Mouse (Mus musculus): Measurements from ENCODE around the gene Proser3.
"Not testable (repeated sequence)": the region's sequence is repeated elsewhere in the genome, so short reads cannot be mapped to it uniquely, and the experiment has no call there.

The Proser3 gene

DNA sequence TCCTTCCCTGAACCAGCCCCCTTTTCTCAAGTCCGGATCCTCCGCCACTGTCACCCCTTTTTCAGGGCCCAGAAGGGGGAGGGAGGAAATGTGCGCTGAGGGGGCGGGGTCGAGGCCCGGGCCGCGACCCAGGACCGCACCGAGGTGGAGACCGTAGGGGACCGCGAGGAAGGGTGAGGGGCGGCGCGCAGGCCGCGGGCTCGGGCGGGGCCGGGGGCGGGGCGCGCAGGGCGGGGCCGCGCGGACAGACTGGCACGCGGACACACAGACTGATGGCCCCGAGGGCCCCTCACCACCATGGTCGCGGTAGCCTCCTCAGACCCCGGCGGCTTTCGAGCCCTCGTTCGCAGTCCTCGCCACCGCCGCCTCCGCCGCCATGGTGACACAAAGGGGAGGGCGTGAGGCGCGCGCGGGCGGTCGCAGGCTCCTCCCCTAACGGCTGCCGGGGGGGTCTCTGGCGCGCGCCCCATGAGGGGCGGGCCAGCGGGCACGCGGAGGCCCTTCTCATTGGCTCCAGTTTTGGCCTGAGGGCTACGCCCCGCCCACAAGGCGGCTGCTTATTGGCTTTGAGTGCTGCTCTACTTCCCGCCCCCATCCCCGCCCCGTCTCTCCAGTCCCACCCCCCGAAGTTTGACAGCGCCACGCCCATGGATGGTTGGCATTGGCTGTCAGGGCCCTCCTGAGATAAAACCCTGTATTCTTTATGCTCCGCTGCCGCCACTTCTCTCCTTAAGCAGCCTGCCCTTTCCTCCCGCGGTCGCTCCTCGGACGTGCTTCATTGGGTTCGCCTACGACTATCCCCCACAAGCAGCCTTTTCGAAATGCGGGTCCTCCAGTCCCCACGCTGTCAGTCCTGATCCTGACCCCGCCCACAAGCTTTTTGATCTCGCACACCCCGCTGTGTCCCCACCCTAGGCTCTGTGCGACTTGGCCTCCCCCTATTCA, 17.2 kb downstream of the Proser3 start, which contains the start of gene Arhgap33:
Arhgap33 (minus strand) TSS at position 428 of the 945 bp plus-strand sequence.
- peak; percentile 97 for DNase-seq

DNA sequence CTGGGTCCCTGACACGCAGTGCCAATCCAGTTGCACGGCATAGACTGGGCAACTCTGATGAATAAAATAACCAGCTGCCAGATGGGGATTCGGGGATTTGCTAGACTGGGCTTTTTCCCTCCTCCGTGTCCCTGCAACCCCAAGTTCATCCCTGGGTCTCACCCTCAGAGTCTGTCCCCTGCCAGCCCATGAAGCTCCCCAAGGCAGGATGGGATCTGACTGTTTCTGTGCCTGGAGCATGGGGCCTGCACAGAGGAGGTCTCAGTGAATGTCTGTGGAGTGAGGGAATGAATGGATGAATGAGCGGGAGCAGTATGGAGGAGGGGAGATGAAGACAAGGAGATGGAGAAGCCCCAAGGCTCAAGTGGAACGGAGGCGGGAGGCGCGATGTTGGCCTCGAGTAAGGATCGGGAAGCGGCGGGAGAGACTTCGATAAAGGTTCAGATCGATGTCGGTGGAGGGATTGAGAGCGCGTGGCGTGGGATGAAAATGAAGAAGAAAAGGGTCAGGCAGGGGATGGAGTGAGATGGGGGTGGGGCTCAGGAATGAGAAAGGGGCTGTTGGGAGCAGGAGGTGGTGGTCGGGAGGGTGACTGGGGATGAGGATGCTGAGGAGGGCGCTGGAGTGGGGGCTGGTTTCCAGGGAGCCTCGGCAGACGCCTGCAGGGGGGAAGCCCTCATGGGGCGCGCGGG, 18.0 kb downstream of the Proser3 start:
- DNase-seq = no peak

DNA sequence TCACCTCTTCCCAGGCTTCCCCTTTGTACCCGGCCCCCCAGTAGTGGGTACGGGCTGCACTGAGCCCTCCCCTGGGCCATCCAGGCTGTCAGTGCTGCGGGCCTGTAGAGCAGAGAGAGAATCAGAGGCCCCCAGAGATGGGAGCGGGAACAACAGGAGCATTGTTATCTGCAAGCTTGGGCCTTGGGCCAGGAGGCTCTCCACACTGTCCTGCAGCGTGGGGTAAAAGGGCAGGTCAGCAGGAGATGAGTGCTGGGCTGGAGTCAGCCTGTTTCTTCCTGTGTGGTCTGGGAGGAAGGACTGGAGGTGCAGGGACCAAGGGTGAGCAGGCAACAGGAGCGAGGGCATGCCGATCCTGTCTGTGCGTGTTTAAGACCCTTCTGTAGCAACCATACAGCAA, 19.2 kb downstream of the Proser3 start:
- peak; percentile 76 for DNase-seq

DNA sequence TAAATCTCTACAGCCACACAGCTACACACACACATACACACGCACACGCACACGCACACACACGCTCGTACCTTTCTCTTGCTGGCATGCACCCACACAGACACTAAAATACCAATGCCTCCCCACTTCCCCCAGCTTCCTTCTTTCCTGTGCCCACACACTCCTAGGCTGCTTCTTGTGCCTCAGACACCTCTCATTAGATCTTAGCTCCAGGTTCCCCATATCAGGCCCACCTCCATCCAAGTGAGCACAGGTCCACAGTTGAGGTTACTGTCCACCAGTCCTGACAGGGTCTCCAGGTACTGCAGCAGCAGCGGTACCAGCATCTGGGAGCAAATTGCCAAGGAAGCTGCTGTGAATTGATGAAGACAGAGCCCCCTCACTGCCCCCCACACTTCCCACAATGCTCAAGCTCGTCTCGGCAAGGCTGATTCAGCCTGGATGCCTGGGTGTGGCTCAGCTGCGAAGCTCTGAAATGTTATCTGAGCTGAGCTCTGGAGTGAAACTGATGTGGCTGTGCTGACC, 20.7 kb downstream of the Proser3 start:
- no peak for DNase-seq

DNA sequence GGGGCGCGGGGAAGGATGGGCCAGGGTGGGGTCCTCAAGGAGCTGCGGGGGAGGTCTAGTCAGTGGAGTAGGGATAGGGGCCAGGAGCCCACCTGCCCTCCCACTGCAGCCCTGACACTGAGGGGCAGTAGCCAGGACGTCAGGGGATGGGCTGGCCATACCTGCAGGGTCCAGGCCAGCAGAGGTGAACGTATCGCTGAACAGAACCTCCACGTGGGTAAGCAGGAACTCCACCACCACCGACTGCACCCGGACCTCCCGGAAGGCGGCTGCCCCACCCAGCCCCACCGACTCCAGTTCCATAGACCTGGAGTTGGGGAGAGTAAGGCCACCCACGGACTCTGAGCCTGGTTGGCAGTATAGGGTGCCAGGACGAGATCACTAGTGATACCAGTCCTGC, 25.1 kb downstream of the Proser3 start:
- no peak for DNase-seq

DNA sequence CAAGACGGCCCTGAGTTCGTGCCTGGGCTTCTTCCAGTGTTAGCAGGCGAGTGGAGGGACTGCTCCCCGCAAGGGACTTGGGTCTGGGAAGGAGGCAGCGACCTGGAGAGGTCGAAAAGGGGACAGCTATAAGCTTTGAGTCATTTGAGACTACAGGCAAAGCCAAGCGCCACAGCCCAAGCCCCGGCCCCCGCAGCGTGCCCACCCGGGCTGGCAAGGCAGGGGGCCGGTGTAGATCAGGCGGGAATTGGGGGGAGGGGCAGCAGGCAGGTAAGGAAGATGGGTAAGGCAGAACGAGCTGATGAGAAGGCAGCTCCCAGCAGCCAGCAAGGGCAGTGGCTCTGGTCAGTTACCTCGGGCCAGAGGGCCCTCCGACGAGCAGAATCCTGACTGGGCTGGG, 25.7 kb downstream of the Proser3 start:
- DNase-seq = no peak

DNA sequence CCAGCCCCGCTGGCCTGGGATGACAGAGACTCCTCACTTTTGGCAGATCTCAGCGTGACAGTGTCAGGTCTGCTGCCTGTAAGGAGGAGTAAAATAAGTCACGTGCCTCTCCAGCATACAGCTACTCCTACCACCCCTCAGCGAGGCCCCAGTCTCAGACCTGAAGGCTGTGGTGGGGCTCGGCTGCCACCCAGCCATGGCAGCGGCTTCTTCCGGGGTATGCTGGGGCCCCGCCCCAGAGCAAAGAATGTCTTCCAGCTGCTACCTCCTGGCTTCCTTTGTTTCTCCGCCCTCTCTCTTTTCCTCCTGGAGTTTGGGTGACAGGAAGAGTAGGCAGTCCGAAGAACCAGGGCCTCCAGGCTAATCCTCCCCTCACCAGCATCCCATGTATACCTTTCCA, 26.1 kb downstream of the Proser3 start:
- DNase-seq = no peak

DNA sequence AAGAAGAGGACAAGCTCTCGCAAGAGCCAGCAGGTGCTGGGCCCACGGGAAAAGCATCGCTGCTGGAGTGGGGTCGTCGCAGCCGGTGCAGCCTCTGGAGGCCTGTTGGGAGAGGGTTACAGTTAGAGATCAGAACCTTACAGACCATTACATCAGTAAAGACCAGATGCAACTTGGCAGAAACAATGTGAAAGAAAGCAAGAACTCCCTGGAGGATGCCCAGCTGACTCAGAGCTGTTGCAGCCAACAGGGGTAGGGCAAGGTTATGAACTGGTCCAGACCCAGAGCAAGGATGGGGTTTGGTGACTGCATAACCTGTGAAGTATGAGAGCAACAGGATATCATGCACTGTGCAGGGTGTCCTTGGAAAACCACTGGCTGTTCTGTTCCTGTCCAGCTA, 27.6 kb downstream of the Proser3 start:
- DNase-seq = no peak

DNA sequence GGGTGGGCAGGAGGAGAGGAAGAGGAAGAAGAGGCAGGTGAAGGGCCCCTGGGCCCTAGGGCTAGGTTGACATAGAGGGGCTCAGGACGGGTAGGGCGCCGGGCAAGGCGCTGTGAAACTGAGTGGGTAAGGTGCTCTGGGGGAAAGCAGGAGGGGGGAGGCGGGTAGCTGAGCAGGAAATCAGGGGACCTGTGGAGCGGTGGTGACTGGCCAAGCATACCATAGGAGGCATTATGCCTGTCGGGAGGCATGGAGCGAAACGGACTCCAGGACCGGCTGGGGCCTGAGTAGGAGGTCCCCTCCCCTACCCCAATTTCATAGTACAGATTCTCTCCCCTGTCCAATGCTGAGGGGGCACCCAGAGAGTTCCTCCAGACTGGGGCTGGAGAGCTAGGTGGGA, 29.2 kb downstream of the Proser3 start:
- DNase-seq = no peak

DNA sequence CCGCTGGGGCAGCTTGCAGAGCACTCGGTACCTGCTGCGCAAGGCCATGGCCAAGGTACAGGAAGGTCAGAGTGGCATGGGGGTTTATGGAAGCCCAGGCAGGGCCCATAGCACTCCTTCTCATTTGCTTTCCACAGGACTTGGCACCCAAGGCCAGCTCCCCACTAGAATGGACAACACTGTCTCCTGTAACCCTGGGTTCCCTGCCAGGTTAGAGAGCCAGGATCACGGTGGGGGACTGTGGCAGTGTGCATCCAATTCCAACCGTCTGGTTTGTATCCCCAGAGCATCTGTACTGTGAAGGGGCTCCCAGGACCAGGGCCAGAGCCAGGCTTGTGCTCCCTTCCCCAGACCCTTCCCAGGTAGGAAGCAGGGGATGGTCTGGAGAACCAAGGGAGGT, 31.2 kb downstream of the Proser3 start:
- DNase-seq = no peak

DNA sequence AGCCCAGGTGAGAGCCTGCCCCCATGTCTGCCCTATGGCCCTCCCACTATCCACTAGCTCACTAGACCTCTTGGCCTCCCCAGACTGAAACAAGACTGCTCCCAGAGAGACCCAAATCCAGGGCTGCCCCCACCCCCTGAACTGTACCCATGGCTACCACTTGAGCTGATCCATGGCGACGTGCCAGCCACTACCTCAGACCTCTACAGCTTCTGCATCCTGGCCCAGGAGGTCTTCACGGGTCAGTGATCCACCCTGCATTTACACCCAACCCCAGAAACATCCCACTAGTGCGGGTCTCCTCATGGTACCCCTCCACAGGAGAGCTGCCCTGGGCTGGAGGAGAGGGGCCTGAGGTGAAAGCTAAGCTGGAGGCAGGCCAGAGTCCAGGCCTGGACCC, 31.7 kb downstream of the Proser3 start:
- DNase-seq = peak; percentile 19

DNA sequence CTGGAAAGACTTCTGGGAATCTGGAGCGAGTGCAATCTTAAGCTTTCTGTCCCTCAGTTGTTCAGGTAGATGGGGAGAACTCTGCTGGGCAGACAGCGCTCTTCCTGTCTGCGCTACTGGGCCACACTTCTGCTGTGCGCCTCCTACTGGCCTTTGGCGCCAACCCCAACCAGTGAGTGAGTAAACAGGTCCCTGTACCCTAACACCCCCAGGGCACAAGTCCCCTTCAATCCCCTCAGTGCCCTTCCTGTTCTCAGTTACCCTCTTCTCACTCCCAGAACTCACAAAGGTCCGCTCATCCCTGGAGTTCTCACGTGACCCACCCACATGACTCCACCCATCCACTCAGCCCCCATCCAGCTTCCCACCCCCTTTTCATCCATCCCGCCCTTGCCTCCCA, 33.8 kb downstream of the Proser3 start:
- no peak for DNase-seq

DNA sequence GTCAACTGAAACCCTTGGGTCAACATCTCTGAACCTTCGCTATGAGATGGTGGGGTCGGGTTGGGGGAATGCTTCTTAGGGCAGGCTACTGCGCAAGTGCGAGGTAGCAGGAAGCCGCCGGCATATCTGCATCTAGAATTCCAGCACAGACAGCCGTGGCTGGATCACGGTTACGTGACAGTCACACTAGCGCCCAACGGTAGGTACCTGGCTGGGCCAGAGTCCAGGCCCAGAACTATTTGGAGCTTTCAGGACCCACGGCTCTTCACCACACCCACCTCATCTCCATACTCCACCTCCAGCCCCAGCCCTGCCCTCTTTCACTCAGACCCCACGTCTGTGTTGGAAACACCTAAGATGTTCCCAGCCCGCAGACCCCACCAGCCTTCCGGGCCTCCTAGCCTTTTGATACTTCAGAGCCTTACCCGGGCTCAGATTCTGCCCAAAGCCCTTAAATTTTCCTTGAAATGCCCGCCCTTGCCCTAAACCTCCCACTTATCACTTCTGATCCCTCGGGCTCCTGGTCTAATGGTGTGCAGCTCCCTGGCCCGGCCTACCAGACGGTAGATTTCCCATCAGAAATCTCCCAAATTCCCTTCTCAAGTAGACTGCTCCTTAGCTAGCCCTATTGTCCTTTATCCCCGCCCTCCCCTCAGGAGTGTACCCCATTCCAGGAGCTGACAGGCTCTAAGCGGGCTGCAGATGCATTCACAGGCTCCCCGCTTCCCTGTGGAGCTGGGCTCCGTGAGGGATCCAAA, 36.9 kb downstream of the Proser3 start:
- no peak for DNase-seq

DNA sequence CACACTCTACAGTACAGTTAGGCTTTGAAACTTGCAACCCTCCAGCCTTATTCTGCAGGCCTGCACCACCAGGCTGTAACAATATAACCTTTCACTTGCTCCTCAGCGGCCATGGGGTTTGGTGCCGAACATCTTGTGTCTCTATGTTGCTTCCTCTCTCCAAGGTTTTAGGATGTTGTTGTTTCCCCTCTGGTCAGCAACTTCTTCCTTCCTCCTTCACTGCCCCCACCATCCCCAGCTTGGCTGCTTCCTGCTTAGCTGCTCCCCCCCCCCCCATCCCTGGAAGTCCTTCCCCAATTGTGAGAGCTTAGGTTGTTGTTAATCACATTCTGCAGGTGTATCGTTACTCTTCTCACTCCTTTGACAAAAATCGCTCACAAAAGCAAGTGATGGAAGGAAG, 44.0 kb downstream of the Proser3 start:
- DNase-seq = no peak

DNA sequence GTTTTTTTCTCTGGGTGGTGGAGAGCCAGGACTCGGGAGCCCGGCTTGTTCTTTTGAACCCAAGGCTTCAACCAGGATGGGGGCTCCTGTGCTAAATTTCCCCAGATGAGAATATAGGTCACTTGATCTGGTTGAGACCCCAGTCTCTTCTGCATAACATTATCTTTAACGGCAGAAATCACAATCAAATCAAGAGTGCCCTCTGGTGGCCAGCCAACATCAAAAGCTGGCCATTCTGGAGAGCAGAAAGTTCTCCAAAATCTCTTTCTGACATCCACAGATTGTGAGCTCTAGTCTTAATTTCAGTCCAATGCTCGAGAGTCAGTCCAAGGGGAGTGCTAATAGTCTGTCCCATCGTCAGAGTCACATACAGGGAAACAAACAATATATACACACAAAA, 50.9 kb downstream of the Proser3 start:
- not testable (repeated sequence) for DNase-seq

DNA sequence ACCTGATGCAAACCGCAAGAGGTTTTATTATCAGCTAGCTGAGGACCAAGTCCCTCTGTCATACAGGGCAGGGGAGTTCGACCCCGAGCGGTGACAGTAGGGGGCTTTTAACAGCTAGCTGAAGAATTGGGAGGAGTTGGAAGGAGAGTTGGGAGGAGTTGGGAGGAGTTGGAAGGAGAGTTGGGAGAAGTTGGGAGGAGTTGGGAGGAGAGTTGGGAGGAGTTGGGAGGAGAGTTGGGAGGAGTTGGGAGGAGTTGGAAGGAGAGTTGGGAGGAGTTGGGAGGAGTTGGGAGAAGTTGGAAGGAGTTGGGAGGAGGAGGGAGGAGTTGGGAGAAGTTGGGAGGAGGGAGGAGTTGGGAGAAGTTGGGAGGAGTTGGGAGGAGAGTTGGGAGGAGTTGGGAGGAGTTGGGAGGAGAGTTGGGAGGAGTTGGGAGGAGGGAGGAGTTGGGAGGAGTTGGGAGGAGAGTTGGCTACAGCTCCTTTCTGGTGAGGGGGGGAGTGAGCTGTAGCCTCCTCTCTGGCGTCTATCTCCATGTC, 56.5 kb downstream of the Proser3 start:
- DNase-seq = peak; percentile 54

DNA sequence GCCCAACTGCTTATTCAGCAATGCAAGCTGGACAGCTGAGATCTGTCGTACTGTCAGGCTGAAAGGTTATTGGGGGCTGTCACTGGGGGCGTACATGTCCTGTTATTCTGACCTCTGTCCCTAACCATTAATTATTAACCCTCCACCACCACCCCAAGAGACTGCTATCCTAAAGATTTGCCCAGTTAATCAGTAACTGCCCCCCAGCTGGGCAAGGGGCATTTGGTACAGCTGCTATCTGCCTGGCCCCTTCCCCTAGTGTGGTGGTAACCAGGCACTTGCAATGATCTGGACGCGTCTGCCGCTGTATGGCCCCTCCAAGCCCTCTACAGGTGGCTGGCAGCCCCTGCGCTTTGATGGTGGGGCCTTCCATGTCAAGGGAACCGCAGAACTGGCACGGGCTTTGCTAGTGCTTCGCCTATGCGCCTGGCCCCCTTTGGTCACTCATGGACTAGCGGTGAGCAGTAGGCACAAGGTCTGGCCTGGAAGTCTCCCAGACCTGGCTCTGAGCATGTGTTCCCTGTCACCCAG, 58.6 kb downstream of the Proser3 start, which contains the start of gene Prodh2:
Prodh2 (plus strand) TSS at position 222 of the 531 bp plus-strand sequence.
- DNase-seq = peak; percentile 87

DNA sequence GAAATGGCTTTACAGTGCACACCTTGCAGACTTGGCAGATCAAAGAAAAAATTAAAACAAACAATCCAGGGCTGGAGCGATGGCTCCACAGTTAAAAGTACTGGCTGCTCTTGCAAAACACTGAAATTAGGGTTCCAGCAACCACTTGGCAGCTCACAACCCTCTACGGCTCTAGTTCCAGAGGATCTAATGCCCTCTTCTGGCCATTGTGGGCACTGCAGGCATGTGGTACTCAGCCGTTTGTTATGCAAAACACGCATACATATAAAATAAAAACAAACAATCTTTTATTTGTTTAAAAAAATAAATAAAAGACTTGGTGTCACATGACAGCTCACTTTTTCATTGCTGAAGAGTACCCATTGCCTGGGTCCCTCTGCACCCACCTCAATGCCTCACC, 59.3 kb downstream of the Proser3 start:
- peak; percentile 87 for DNase-seq

DNA sequence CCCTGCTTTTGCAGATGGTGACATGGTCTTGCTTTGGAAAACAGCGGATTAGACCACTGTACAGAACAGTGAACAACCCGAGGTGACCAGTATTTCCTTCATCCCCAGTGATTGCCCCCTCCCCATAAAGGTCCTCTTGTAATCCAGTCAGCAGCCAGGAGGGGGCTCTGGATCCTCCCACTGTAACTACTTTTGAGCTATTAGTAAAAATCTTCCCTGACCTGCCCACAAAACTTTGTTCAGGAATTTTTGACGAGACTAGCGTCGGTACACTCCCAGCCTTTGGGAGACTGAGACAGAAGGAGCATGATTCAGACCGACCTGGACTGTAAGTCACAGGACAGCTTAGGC, 61.2 kb downstream of the Proser3 start:
- no peak for DNase-seq

DNA sequence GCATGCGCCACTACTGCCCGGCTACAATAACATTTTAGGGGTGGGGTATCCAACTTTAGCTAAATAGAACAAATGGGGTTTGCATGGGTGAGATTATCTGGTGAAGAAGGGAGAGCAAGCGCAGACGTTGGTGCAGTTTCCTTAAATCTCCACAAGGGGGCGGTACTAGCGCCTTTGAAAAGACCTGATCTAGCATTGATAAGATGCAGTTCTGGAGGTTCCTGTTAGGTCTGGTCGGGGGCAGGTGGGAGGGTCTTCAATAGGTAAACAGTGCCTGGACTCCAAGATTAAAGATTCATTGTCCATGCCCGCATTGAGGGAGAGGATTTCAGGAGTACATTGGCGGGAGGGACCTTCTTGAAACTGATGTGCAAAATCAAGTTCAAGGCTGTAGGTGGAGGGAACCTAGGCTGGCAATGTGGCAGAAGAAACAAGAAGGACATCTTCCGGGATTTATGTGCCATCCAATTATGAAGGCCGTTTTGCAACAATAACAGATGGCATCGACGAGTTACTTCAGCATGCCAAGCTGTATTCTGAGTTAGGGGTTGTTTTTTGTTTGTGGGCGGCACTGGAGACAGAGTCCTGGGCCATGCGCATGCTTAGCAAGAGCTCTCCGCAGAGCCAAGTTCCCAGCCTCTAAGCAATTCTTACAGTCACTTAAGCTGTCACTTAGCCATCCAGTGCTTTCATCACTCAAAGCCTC, 61.7 kb downstream of the Proser3 start:
- peak; percentile 46 for DNase-seq
